Mouse (Mus musculus) olfactory bulb, adult 2 months (tissue): ENCODE data around the gene Vps36.

ENCODE experiments used
- CTCF ChIP-seq: fragments of 200-500 bp; IDR thresholded peaks from 2 replicates; pipeline ENCODE4 v1.5.1; 2012; ENCODE audit warnings: low read depth, mild to moderate bottlenecking, low read length, moderate library complexity; ENCODE audit not compliant: insufficient read depth
- POLR2A ChIP-seq: fragments of 200-500 bp; IDR thresholded peaks from 2 replicates; pipeline ENCODE4 v1.6.1; 2012; ENCODE audit warnings: mild to moderate bottlenecking, low read depth, low read length, moderate library complexity; ENCODE audit not compliant: insufficient read depth

GRCm38 (mm10) chr8:22169167-22169566 is 23.4 kb upstream of the Vps36 start:
- TF ChIP-seq CTCF (no peak), POLR2A (no peak)
